Mouse (Mus musculus) limb, embryonic 10.5 days (tissue): ENCODE data around the gene Rhbdf2. TPM values are rescaled to one million over a fixed set of nuclear protein-coding genes. Genes with fewer than 3 reads are reported as not detected.

ENCODE experiments used
- DNase-seq: peaks from one replicate; pipeline ENCODE4 v3.0.0-alpha.2; 2017; ENCODE audit warnings: low spot score
- H3K27ac ChIP-seq: fragments of 300-500 bp; sonication (generic); 2 replicates; pipeline ENCODE4 v1.5.1; 2016; ENCODE audit warnings: mild to moderate bottlenecking
- H3K27me3 ChIP-seq: fragments of 300-500 bp; sonication (generic); 2 replicates; pipeline ENCODE4 v1.6.1; 2016; ENCODE audit warnings: low read depth, mild to moderate bottlenecking; ENCODE audit not compliant: poor library complexity, severe bottlenecking
- H3K36me3 ChIP-seq: fragments of 300-500 bp; sonication (generic); 2 replicates; pipeline ENCODE4 v1.6.1; 2016; ENCODE audit warnings: mild to moderate bottlenecking, moderate library complexity
- H3K4me1 ChIP-seq: fragments of 300-500 bp; sonication (generic); 2 replicates; pipeline ENCODE4 v1.6.1; 2016
- H3K4me3 ChIP-seq: fragments of 300-500 bp; sonication (generic); 2 replicates; pipeline ENCODE4 v1.5.1; 2016; ENCODE audit warnings: mild to moderate bottlenecking, moderate library complexity
- H3K9me3 ChIP-seq: fragments of 300-500 bp; sonication (generic); replicated peaks from 2 replicates; pipeline ENCODE4 v1.6.1; 2016; ENCODE audit warnings: mild to moderate bottlenecking
- WGBS: fragments of 180-500 bp; shearing (Covaris S2); methylation state at CpG from one replicate; pipeline ENCODE4 v1.1.7; 2016; 5-methylcytosine and 5-hydroxymethylcytosine counted together
- polyA plus RNA-seq: library from polyadenylated mRNA; unstranded; fragments of >200 nt; fragmentation: Nextera tagmentation; extraction: Ambion mirVana; gene quantifications from 2 replicates; pipeline ENCODE4 v1.2.1, GENCODE M21; 2016

The Rhbdf2 gene
- polyA plus RNA-seq, 1 experiment from 2014 or later, result 5.2 TPM

DNA sequence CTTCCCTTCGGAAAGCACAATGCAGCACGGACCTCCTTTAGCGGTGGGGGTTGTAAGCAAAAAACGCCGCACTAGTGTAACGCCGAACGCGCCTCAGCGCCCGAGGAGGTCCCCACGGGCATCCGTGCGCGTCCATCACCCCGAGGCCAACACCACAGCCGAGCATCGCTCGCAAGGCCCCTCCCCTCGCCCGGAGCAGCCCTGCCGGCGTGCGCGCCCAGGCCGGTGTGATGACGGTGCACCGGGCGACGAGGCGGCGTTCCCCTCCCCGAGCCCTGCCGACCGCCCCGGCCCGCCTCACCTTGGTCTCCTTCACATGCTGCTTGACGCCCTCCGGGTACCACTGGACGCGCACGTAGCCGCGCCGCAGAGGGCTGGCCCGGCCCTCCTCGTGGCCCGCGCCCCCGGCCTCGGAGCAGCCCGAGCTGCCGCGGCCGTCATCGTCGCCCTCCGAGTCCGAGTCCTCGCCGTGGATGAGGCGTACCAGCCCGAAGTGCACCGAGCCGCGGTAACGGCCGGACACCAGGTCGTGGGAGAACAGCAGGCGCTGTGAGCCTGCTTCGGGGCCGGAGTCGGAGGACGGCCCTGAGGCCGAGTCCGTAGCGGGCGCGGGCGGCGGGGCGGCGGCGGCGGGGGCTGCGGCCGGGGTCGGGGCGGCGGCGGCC, 46.0 kb downstream of the Rhbdf2 start:
- H3K27ac ChIP-seq, result peak overlapping the region; percentile 95
- H3K4me3 ChIP-seq, result peak overlapping the region; percentile 99
- peaks cover 4% of the 10 kb centered on the region; the same call in 1 of the 2 replicates for H3K36me3 ChIP-seq
- H3K9me3 ChIP-seq, result no peaks in the 10 kb centered on the region
- no peaks in the 10 kb centered on the region for H3K27me3 ChIP-seq
- peaks cover 27% of the 10 kb centered on the region for H3K4me1 ChIP-seq
- DNase-seq, result no peak
- WGBS, result under 1% methylated on average over 90 of the region's 91 CpGs

DNA sequence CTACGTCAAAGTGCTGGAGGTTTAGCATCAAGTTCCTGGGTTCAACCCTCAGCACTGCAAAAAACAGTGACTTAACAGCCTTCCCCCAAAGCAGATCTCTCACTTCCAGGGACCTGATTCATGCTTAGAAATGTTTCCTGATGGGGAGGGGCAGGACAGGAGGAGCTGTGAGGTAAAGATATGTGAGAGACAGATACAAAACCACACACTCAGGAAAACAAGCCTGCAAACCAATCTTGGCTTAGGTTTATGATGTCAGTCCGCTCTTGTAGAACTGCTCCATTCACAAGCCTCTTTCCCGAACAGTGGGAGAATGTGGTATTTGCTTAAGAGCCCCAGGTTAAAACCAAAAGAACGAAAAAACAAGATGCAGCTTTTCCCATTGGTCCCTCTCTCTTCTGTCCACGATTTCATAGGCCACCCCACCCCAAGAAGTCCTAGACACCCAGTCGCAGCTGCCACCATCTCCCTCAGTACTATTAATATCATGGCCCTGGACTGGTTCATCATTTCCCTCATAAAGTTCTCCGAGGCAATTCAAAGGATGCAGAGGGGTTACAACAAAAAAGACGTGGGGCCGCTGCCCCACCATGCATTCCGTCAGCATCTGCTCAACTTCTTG, 46.7 kb downstream of the Rhbdf2 start:
- Histone ChIP-seq H3K36me3 (peaks cover 4% of the 10 kb centered on the region; the same call in 1 of the 2 replicates), H3K9me3 (no peaks in the 10 kb centered on the region), H3K27ac (peak overlapping the region; percentile 95), H3K4me1 (peaks cover 32% of the 10 kb centered on the region), H3K4me3 (peak overlapping the region; percentile 99), H3K27me3 (no peaks in the 10 kb centered on the region)
- DNase-seq, result no peak
- 26% methylated on average over 10 of the region's 10 CpGs for WGBS

DNA sequence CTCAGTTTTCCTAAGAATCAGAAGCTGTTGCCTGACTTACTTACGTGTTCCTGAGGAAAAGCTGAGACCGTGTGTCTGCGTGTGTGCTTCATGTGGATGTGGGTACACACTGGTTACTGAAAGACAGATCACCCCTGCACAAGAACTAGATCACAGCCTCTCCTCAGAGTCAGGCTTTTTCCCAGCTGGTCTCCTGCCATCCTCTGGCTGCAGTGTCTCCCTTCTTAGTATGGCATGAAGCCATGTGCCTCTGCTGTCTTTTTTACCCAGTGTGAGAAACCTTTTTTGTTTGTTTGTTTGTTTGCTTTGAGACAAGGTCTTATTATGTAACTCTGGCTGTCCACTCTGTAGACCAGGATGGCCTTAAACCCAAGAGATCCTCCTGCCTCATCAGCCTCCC, 47.5 kb downstream of the Rhbdf2 start:
- H3K4me3 ChIP-seq, result no peak overlapping the region
- H3K27me3 ChIP-seq, result no peaks in the 10 kb centered on the region
- no peak overlapping the region for H3K27ac ChIP-seq
- peaks cover 4% of the 10 kb centered on the region; the same call in 1 of the 2 replicates for H3K36me3 ChIP-seq
- 97% methylated on average over 3 of the region's 3 CpGs for WGBS
- DNase-seq, result no peak
- H3K4me1 ChIP-seq, result peaks cover 41% of the 10 kb centered on the region
- H3K9me3 ChIP-seq, result no peaks in the 10 kb centered on the region

DNA sequence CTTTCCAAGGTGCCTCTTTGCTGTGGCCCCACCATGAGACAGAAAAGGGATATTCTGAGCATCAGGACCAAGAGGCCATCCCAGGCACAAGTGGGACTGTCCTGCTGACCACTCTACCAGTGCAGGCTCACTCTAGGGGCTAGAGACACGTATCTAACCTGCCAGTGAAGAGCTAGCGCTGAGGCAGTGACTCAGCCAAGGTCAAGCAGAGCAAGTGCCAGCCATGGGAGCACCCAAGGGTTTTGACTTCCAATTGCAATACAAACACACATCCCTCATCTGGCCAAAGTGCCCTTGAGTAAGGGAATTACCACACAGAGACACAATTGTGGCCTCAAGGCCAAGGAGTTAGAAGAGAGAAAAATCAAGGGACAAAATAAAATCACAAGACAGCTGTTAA, 51.4 kb downstream of the Rhbdf2 start:
- Histone ChIP-seq H3K36me3 (peaks cover 16% of the 10 kb centered on the region), H3K27me3 (no peaks in the 10 kb centered on the region), H3K27ac (no peak overlapping the region), H3K4me3 (no peak overlapping the region), H3K4me1 (peaks cover 61% of the 10 kb centered on the region), H3K9me3 (no peaks in the 10 kb centered on the region)
- no peak for DNase-seq
- 88% methylated on average over 2 of the region's 2 CpGs for WGBS

DNA sequence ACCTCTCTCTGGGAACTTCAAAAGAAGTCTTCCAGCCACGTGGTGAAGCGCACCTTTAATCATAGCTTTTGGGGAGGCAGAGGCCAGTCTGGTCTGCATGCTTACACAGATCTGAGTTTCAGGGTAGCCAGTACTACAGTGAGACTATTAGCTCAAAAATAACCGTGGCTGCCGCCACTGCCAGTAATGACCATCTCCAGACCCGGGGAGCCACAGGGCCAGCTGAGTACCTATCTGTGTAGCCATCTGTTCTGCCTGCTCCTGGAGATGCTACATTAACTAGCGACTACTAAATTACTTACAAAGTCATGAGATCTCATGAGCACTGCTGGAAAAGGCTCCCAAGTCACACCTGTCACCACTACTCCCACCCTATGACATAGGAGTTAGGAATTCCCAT, 51.8 kb downstream of the Rhbdf2 start:
- WGBS, result 55% methylated on average over 6 of the region's 6 CpGs
- no peak overlapping the region for H3K4me3 ChIP-seq
- H3K27ac ChIP-seq, result 0 out of 2 replicates have a peak overlapping the region, but pooled peaks have one; percentile 1
- H3K27me3 ChIP-seq, result no peaks in the 10 kb centered on the region
- DNase-seq, result no peak
- H3K9me3 ChIP-seq, result no peaks in the 10 kb centered on the region
- peaks cover 57% of the 10 kb centered on the region for H3K4me1 ChIP-seq
- peaks cover 16% of the 10 kb centered on the region for H3K36me3 ChIP-seq

DNA sequence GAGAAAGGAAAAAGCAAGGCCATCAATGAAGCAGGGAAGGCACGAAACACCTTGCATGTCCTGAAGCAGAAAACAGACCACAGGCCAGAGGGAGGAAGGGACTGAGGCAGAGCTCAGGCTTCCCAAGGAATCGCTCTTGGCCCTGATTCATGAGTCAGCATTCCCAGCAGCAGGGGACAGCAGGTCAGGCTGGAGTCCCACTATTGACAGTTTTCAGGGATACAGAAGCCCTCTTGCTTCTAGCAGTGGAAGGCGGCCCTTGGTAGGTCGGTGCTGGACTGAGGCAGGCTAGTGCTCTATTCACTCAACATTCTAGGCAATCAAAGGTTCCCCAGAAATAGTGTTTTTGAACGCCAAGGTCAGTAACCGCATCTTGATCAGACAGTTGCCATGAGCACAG, 52.3 kb downstream of the Rhbdf2 start:
- H3K27me3 ChIP-seq, result no peaks in the 10 kb centered on the region
- H3K27ac ChIP-seq, result 0 out of 2 replicates have a peak overlapping the region, but pooled peaks have one; percentile 1
- no peak overlapping the region for H3K4me3 ChIP-seq
- H3K4me1 ChIP-seq, result peaks cover 52% of the 10 kb centered on the region
- H3K9me3 ChIP-seq, result no peaks in the 10 kb centered on the region
- peaks cover 16% of the 10 kb centered on the region for H3K36me3 ChIP-seq
- WGBS, result 69% methylated on average over 6 of the region's 6 CpGs
- DNase-seq, result no peak

DNA sequence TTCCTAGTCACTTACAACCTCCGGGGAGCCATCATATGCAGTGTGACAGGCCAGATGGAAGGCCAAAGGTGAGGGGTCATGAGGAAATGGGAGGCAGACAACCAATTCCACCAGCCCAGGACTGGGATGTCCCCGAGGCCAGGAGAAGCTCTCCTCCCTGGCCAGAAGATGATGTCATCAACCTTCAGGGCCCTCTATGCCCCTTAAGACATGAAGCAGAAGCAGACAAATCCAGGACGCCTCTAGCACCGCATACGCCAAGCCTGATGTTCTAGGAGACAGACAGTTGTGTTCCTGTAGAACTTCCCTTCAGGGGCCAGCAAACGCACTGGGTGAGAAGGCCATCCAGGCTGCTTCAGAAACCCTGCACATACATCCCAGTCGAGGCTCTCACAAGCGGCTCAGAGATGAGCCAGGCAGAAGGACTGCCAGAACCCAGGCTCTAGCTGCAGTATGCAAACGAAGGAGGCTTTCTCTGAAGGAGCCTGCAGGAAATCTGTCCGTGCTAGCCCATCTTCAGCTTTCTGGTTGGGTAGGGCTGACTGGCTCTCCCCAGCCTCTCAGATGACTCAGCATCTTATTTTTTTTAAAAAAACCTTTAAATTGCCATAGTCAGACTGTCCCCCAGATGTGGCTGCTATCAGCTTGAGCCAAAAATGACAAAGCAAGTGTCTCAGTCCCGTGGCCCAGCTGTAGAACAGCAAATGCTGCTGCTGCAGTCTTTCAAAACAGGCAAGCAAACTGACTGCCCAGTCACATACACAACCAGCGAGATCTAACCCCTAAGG, 53.9 kb downstream of the Rhbdf2 start:
- Histone ChIP-seq H3K9me3 (no peaks in the 10 kb centered on the region), H3K4me1 (peaks cover 51% of the 10 kb centered on the region), H3K4me3 (no peak overlapping the region), H3K27ac (peak overlapping the region; percentile 47), H3K36me3 (peaks cover 13% of the 10 kb centered on the region; the same call in 1 of the 2 replicates), H3K27me3 (no peaks in the 10 kb centered on the region)
- 56% methylated on average over 12 of the region's 12 CpGs for WGBS
- DNase-seq, result no peak

DNA sequence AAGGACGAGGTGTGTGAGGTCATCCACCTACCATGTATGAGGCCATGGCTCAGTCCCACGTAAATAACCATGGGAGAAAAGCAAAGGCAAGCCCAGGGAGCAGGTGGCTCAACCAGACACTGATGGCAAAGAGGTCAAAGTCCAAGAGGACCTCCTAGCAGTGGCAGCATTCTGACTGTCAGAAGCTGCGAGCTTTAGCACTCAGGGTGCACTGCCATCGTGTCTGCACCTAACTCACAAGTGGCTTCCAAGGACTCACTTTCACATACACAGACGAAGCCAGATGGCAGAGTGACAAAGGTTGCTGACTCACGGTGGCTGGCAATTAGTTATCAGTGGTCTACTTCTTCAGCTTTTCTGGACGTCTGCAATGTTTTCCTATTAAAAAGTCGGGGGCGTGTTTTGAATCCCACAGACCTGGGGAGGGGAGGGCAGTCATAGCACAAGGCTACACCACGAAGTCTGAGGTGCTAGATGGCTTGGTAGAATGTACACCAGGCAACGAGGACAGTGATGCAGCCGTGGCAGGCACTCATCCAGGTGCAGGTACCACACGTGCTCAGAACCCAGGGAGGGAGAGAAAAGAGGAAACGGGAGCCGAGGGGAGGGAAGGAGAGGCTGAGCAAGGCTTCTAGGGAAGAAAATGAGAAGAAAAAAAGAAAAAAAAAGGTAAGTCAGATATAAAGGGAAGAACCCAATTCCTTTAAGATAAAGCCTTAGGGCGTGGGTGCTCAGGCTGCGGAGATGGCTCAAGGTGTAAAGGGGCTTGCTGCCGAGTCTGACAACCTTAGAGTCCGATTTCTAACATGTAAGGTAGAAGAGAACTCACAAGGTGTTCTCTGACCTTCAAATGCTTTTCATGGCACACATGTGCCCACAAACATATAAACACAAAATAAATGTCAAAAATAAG, 54.8 kb downstream of the Rhbdf2 start:
- H3K4me3 ChIP-seq, result no peak overlapping the region
- H3K4me1 ChIP-seq, result peaks cover 56% of the 10 kb centered on the region
- WGBS, result 80% methylated on average over 19 of the region's 19 CpGs
- H3K9me3 ChIP-seq, result no peaks in the 10 kb centered on the region
- H3K36me3 ChIP-seq, result peaks cover 13% of the 10 kb centered on the region; the same call in 1 of the 2 replicates
- H3K27ac ChIP-seq, result no peak overlapping the region
- no peak for DNase-seq
- H3K27me3 ChIP-seq, result no peaks in the 10 kb centered on the region

DNA sequence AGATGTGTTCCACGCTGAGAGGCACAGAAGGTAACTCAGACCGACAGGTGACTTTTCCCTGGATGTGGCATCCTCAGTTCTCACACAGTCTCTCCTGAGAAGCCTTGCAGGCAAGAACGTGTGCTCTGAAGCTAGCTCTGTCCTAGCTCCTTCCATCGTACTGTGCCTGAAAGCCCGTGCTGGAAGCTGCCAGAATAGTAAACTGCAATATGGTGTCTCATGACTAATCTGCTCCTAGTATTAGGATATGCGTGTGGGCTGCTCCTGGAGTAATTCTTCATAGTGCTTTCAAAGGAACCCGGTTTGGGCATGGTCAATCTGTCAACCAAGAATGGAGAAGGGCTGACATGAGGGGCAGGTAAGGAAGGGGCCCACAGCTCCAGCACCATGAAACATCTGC, 56.0 kb downstream of the Rhbdf2 start:
- Histone ChIP-seq H3K4me3 (no peak overlapping the region), H3K9me3 (no peaks in the 10 kb centered on the region), H3K27me3 (no peaks in the 10 kb centered on the region), H3K36me3 (peaks cover 13% of the 10 kb centered on the region; the same call in 1 of the 2 replicates), H3K27ac (no peak overlapping the region), H3K4me1 (peaks cover 54% of the 10 kb centered on the region)
- no peak for DNase-seq
- WGBS, result 88% methylated on average over 7 of the region's 7 CpGs

DNA sequence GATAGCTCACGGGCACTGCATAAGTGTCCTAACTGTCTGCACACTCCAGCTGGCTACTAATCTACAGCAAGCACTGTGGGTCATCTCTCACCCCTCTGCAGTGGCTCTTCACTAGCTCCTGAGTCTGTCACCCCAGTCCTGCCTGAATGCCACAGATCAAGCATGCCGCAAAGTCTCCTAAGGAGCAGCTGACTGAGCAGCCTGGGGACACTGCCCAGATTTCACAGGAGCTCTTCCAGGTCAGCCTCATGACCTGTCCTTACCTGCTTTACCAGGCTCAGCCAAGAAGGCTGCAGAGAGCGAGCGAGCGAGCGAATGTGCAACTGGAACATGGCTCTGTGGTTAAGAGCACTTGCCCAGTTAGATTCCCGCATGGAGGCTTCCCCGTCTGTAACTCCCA, 59.3 kb downstream of the Rhbdf2 start:
- H3K4me3 ChIP-seq, result no peak overlapping the region
- no peak overlapping the region for H3K27ac ChIP-seq

DNA sequence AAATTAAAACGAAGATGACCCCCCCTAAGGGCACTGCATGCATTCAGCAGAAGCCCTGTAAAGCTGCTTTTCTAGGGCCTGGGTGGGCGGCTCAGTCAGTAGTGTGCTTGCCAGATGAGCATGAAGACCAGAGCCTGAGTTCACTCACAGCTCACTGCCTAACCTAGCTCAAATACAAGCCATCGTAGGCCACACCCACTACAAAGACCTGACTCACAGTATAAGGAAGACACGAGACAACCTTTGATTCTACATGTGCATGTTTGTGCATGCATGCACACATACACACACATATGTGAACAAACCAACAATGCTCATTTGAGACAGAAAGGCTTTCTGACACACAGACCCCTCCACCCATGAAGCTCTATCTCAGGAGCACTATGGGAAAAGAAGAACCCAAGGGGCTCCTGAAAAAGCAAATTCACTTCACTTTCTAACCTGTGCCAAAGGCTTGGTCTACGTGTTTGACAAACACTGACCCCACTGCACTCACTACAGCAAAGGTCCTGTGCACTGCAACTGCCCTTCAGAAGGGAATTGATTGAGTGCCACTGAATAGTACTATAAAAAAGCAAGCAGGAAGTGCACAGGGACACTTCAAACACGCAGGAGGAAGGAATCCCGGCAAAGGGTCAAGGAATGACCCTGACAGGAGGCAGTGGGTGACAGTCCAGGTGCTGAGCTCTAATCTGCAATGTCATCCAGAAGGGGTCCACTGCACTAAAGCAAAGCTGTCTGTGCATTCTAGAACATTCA, 61.4 kb downstream of the Rhbdf2 start:
- Histone ChIP-seq H3K4me3 (no peak overlapping the region), H3K36me3 (peaks cover 14% of the 10 kb centered on the region; the same call in 1 of the 2 replicates), H3K9me3 (no peaks in the 10 kb centered on the region), H3K27ac (no peak overlapping the region), H3K27me3 (no peaks in the 10 kb centered on the region), H3K4me1 (peaks cover 22% of the 10 kb centered on the region)
- DNase-seq, result no peak
- 44% methylated on average over 7 of the region's 7 CpGs for WGBS

More for the DNA sequence above, 59.3 kb downstream of the Rhbdf2 start:
- Histone ChIP-seq H3K36me3 (peaks cover 19% of the 10 kb centered on the region), H3K27me3 (no peaks in the 10 kb centered on the region), H3K4me1 (peaks cover 30% of the 10 kb centered on the region), H3K9me3 (no peaks in the 10 kb centered on the region)
- DNase-seq, result no peak
- 86% methylated on average over 8 of the region's 8 CpGs for WGBS

DNA sequence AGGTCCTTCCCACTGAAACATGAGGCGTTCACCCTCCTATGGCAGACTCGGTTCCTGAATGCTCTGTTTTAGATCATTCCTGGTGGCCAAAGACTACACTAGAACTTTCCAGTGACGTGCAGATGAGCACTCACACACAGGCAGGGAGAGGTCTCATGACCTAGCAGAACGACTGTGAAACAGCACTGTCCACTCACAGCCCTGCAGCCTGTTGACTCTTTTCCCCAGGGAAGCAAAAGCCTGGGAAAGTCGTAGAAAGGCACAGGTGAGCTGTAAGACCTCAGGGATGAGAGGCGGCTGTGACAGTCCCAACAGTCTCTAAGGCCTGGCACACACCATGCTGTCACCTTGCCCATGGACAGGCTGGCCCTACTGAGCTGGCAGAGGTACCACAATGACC, 70.5 kb downstream of the Rhbdf2 start:
- Histone ChIP-seq H3K4me3 (no peak overlapping the region), H3K9me3 (no peaks in the 10 kb centered on the region), H3K4me1 (peaks cover 56% of the 10 kb centered on the region), H3K27me3 (no peaks in the 10 kb centered on the region), H3K36me3 (peaks cover 12% of the 10 kb centered on the region), H3K27ac (no peak overlapping the region)
- no peak for DNase-seq
- WGBS, result 70% methylated on average over 6 of the region's 6 CpGs
